Mouse (Mus musculus) ES-Bruce4 (cell line): ENCODE measurements around the gene Rrm2. TPM values are rescaled to one million over a fixed set of nuclear protein-coding genes. Genes with fewer than 3 reads are reported as not detected.
"Not testable (repeated sequence)": the region's sequence is repeated elsewhere in the genome, so short reads cannot be mapped to it uniquely, and the experiment has no call there.

Experiments used
- H3K27ac ChIP-seq: 2 replicates; pipeline ENCODE4 v1.5.1; 2012; ENCODE audit warnings: low read length, inconsistent platforms; ENCODE audit not compliant: insufficient read depth
- H3K27me3 ChIP-seq: 2 replicates; pipeline ENCODE4 v1.6.1; 2012; ENCODE audit warnings: mild to moderate bottlenecking, low read length, inconsistent platforms; ENCODE audit not compliant: control insufficient read depth, poor library complexity, insufficient read depth, severe bottlenecking
- H3K36me3 ChIP-seq: 2 replicates; pipeline ENCODE4 v1.6.1; 2012; ENCODE audit warnings: inconsistent platforms, mild to moderate bottlenecking, low read length, moderate library complexity; ENCODE audit not compliant: control insufficient read depth, poor library complexity, insufficient read depth, severe bottlenecking
- H3K4me1 ChIP-seq: one replicate; pipeline ENCODE4 v1.8.1; 2011; ENCODE audit warnings: low read length; ENCODE audit not compliant: control insufficient read depth, insufficient read depth
- H3K4me3 ChIP-seq: 2 replicates; pipeline ENCODE4 v1.5.1; 2011; ENCODE audit warnings: low read depth, mild to moderate bottlenecking, low read length
- H3K9ac ChIP-seq: 2 replicates; pipeline ENCODE4 v1.6.1; 2012; ENCODE audit warnings: low read depth, mild to moderate bottlenecking, inconsistent platforms; ENCODE audit not compliant: poor library complexity, severe bottlenecking
- H3K9me3 ChIP-seq: replicated peaks from 2 replicates; pipeline ENCODE4 v1.6.1; 2012; ENCODE audit warnings: mild to moderate bottlenecking, low read length, inconsistent platforms; ENCODE audit not compliant: control insufficient read depth, poor library complexity, insufficient read depth, severe bottlenecking
- CTCF ChIP-seq: IDR thresholded peaks from one replicate; pipeline ENCODE4 v1.8.1; 2011; ENCODE audit warnings: low read depth, low read length
- EP300 ChIP-seq: IDR thresholded peaks from 2 replicates; pipeline ENCODE4 v1.6.1; 2011; ENCODE audit warnings: low read depth, low read length; ENCODE audit not compliant: insufficient read depth
- POLR2A ChIP-seq: IDR thresholded peaks from one replicate; pipeline ENCODE4 v1.8.1; 2011; ENCODE audit warnings: low read length; ENCODE audit not compliant: insufficient read depth
- polyA plus RNA-seq: library from polyadenylated mRNA; stranded (reverse); fragments of >200 nt; gene quantifications from 2 replicates; pipeline ENCODE4 v1.2.4, GENCODE M21; 2011; ENCODE audit warnings: low read depth; ENCODE audit not compliant: missing spikeins, insufficient read depth, insufficient read length

The Rrm2 gene
- polyA plus RNA-seq, 1 experiment = 319 TPM

GRCm38 (mm10) chr12:24741535-24741934 lies 33.5 kb downstream of the Rrm2 start:
- TF ChIP-seq CTCF = peak; percentile 23
- H3K9me3 ChIP-seq, H3K4me1 ChIP-seq: not testable (repeated sequence)

GRCm38 (mm10) chr12:24744309-24744708 lies 36.3 kb downstream of the Rrm2 start:
- no peaks in the 10 kb centered on the region for H3K36me3 ChIP-seq
- no peaks in the 10 kb centered on the region for H3K4me1 ChIP-seq
- TF ChIP-seq POLR2A = no peak
- no peak for TF ChIP-seq EP300
- TF ChIP-seq CTCF = no peak
- H3K4me3 ChIP-seq = no peak overlapping the region
- H3K9me3 ChIP-seq = no peaks in the 10 kb centered on the region
- H3K27ac ChIP-seq = no peak overlapping the region
- H3K27me3 ChIP-seq = no peaks in the 10 kb centered on the region
- no peak overlapping the region for H3K9ac ChIP-seq

More at GRCm38 (mm10) chr12:24741535-24741934, 33.5 kb downstream of the Rrm2 start:
- H3K4me3 ChIP-seq, H3K36me3 ChIP-seq, H3K27ac ChIP-seq, H3K27me3 ChIP-seq, H3K9ac ChIP-seq: not testable (repeated sequence)

GRCm38 (mm10) chr12:24746579-24747296 lies 38.7 kb downstream of the Rrm2 start:
- TF ChIP-seq CTCF (no peak), EP300 (no peak), POLR2A (no peak)
- Histone ChIP-seq H3K9me3 (no peaks in the 10 kb centered on the region), H3K4me1 (no peaks in the 10 kb centered on the region), H3K4me3 (no peak overlapping the region), H3K27ac (no peak overlapping the region), H3K27me3 (no peaks in the 10 kb centered on the region), H3K36me3 (no peaks in the 10 kb centered on the region), H3K9ac (no peak overlapping the region)

GRCm38 (mm10) chr12:24747297-24747696 lies 39.3 kb downstream of the Rrm2 start:
- no peak overlapping the region for H3K27ac ChIP-seq
- no peaks in the 10 kb centered on the region for H3K27me3 ChIP-seq
- no peak overlapping the region for H3K9ac ChIP-seq
- no peaks in the 10 kb centered on the region for H3K4me1 ChIP-seq
- H3K9me3 ChIP-seq = no peaks in the 10 kb centered on the region
- TF ChIP-seq CTCF = no peak
- TF ChIP-seq POLR2A = no peak
- no peak for TF ChIP-seq EP300
- H3K4me3 ChIP-seq = no peak overlapping the region
- no peaks in the 10 kb centered on the region for H3K36me3 ChIP-seq

GRCm38 (mm10) chr12:24750521-24750920 lies 42.5 kb downstream of the Rrm2 start:
- Histone ChIP-seq H3K9me3 (no peaks in the 10 kb centered on the region), H3K4me3 (no peak overlapping the region), H3K4me1 (no peaks in the 10 kb centered on the region), H3K36me3 (no peaks in the 10 kb centered on the region), H3K27me3 (no peaks in the 10 kb centered on the region), H3K9ac (no peak overlapping the region), H3K27ac (no peak overlapping the region)
- no peak for TF ChIP-seq EP300
- no peak for TF ChIP-seq CTCF
- TF ChIP-seq POLR2A = no peak

GRCm38 (mm10) chr12:24753680-24754079 lies 45.6 kb downstream of the Rrm2 start:
- Histone ChIP-seq H3K9me3 (no peaks in the 10 kb centered on the region), H3K9ac (no peak overlapping the region), H3K27ac (no peak overlapping the region), H3K4me3 (no peak overlapping the region), H3K36me3 (no peaks in the 10 kb centered on the region), H3K4me1 (no peaks in the 10 kb centered on the region), H3K27me3 (no peaks in the 10 kb centered on the region)
- TF ChIP-seq POLR2A = no peak

- Histone ChIP-seq H3K9ac (no peak overlapping the region), H3K4me1 (no peaks in the 10 kb centered on the region), H3K27ac (no peak overlapping the region), H3K36me3 (no peaks in the 10 kb centered on the region), H3K27me3 (no peaks in the 10 kb centered on the region), H3K9me3 (no peaks in the 10 kb centered on the region), H3K4me3 (no peak overlapping the region)
- no peak for TF ChIP-seq CTCF
- no peak for TF ChIP-seq POLR2A
- TF ChIP-seq EP300 = no peak
These were observed 46.7 kb downstream of the Rrm2 start for GRCm38 (mm10) chr12:24754693-24755092.
